ENCODE assay signal across 8 mouse cellular contexts in the genomic region with DNA sequence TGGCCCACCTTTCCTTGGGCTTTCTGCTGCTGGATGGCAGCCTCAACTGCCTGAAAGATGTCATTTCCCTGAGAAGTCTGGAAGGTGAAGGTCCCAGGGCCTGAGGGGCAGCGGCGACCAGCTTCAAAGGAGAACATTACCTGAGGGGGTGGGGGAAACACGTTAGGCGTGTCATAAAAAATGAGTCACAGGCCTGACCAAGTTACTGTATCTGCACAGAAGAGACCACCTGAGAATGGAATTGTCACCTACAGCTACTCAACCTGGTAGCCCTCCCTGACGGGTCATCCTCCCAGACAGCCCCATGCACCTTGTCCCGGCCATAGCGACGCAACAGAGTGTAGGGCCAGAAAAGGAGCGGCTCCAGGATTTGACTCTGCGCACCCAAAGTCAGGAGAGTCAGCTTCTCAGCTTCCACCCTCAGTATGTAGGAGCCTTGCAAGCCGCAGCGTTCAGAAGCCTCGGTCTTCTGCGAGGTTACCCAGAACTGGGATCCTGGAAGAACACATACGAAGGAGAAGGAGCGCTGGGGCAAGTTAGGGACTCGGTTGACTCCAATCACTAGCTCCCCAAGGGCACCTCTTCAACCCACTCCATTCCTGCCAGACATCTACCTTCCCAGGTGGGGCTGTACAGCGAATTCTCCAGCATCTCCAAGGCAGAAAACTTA. TPM values are rescaled to one million over a fixed set of nuclear protein-coding genes. Genes with fewer than 3 reads are reported as not detected.
A peak's percentile ranks its signal among the peaks of the same experiment; 100 is the strongest.
DNase-seq lines count a peak whose midpoint lies in the region; ATAC-seq and TF ChIP-seq lines count a peak whose summit lies in the region.
"Had no signal": no experiment of that assay in that cellular context is flagged by ENCODE, and none has a peak within 500 bp of the region (broad histone marks: within the 10 kb centered on the region; RNA-seq: fewer than 3 reads in every experiment).

No protein-coding gene starts in this region.

- TF ChIP-seq POLR2A in spleen, adult 2 months (IDR thresholded peaks at IDR 0.05; ENCODE audit: low read depth, low read length) = no peak

- no peak for ATAC-seq in forebrain, embryonic 14.5 days
- no peak for ATAC-seq in liver, embryonic 12.5 days

- peaks cover 13% of the 10 kb centered on the region for H3K36me3 ChIP-seq in spleen, adult 2 months (ENCODE audit: control insufficient read depth, insufficient read depth, low read length)
- H3K36me3 ChIP-seq in forebrain, embryonic 14.5 days (ENCODE audit: control insufficient read depth, insufficient read depth, low read length) = no peaks in the 10 kb centered on the region
- H3K36me3 ChIP-seq in liver, embryonic 12.5 days = peaks cover 28% of the 10 kb centered on the region

- peak overlapping the region; percentile 85 for H3K4me2 ChIP-seq in forebrain, embryonic 14.5 days (ENCODE audit: low read length)
- H3K4me2 ChIP-seq in liver, embryonic 12.5 days = peak overlapping the region; percentile 87

- WGBS in spleen, adult 2 months = 83% methylated on average over 18 of the region's 18 CpGs
- WGBS in forebrain, embryonic 14.5 days = 24% methylated on average over 18 of the region's 18 CpGs
- WGBS in liver, embryonic 12.5 days (ENCODE audit: insufficient replicate concordance) = 53% methylated on average over 18 of the region's 18 CpGs

- H3K27ac ChIP-seq in spleen, adult 2 months (ENCODE audit: insufficient read depth, low read length) = no peak overlapping the region
- H3K27ac ChIP-seq in forebrain, embryonic 14.5 days (ENCODE audit: low read depth, low read length) = no peak overlapping the region
- H3K27ac ChIP-seq in liver, embryonic 12.5 days = peak overlapping the region; percentile 84

- H3K9me3 ChIP-seq in forebrain, embryonic 14.5 days (replicated peaks; ENCODE audit: control insufficient read depth, low read length) = no peaks in the 10 kb centered on the region
- H3K9me3 ChIP-seq in liver, embryonic 12.5 days (replicated peaks) = no peaks in the 10 kb centered on the region

- H3K4me1 ChIP-seq in spleen, adult 2 months (ENCODE audit: control insufficient read depth, insufficient read depth, insufficient read length) = peaks cover 5% of the 10 kb centered on the region; the same call in 1 of the 2 replicates
- peaks cover 10% of the 10 kb centered on the region; the same call in 1 of the 2 replicates for H3K4me1 ChIP-seq in forebrain, embryonic 14.5 days (ENCODE audit: control insufficient read depth, insufficient read depth, low read length)
- peaks cover 65% of the 10 kb centered on the region for H3K4me1 ChIP-seq in liver, embryonic 12.5 days

- peak overlapping the region; percentile 61 for H3K9ac ChIP-seq in forebrain, embryonic 14.5 days (ENCODE audit: low read length)
- H3K9ac ChIP-seq in liver, embryonic 12.5 days = peak overlapping the region; percentile 91

- DNase-seq in spleen, adult 2 months (ENCODE audit: low read depth in 1 of 2, low spot score in 2 of 2) = no peak
- no peak for DNase-seq in spleen, postnatal 10 days (ENCODE audit: low spot score in 2 of 2)
- DNase-seq in forebrain, embryonic 14.5 days (ENCODE audit: low spot score) = no peak
- no peak for DNase-seq in B cell, adult 2 months
- no peak for DNase-seq in ovary, postnatal 10 days (ENCODE audit: low spot score)
- DNase-seq in cerebellum, postnatal 25 days = no peak
- DNase-seq: adrenal gland, adult 8-10 months had no signal

- no peaks in the 10 kb centered on the region for H3K27me3 ChIP-seq in spleen, adult 2 months (ENCODE audit: control insufficient read depth, insufficient read depth, low read length)
- peaks cover 11% of the 10 kb centered on the region for H3K27me3 ChIP-seq in forebrain, embryonic 14.5 days (replicated peaks; ENCODE audit: control insufficient read depth, insufficient read depth, low read length)
- peaks cover 42% of the 10 kb centered on the region; the same call in 1 of the 2 replicates for H3K27me3 ChIP-seq in liver, embryonic 12.5 days (replicated peaks)

- no peak for TF ChIP-seq CTCF in spleen, adult 2 months (IDR thresholded peaks at IDR 0.05; ENCODE audit: extremely low read depth, insufficient read depth, insufficient read length, insufficient replicate concordance)

- H3K4me3 ChIP-seq in spleen, adult 2 months (ENCODE audit: extremely low read depth, insufficient read depth, insufficient read length) = peak overlapping the region; percentile 96
- peak overlapping the region; percentile 49 for H3K4me3 ChIP-seq in forebrain, embryonic 14.5 days (ENCODE audit: low read depth, low read length)
- peak overlapping the region; percentile 80 for H3K4me3 ChIP-seq in liver, embryonic 12.5 days

RNA-seq across cellular contexts. Expression of a gene that starts 1.2 kb away (rescaled TPM):
- polyA plus RNA-seq in spleen, adult 2 months (2012; rRNA removed) = 22.6 and 23.8 TPM in 2 replicates
- 2.6 and 3.4 TPM in 2 replicates for polyA plus RNA-seq in forebrain, embryonic 14.5 days (2014; fragmentation: Nextera tagmentation; extraction: Ambion mirVana)
- polyA plus RNA-seq in liver, embryonic 12.5 days (2016; fragmentation: Nextera tagmentation; extraction: Ambion mirVana) = 22.2 and 22.6 TPM in 2 replicates

RNA-seq across cellular contexts. Expression of a gene that starts 1.9 kb away (rescaled TPM):
- 3.1 and 3.5 TPM in 2 replicates for polyA plus RNA-seq in spleen, adult 2 months (2012; rRNA removed)
- 3.8 and 4.9 TPM in 2 replicates for polyA plus RNA-seq in forebrain, embryonic 14.5 days (2014; fragmentation: Nextera tagmentation; extraction: Ambion mirVana)
- polyA plus RNA-seq in liver, embryonic 12.5 days (2016; fragmentation: Nextera tagmentation; extraction: Ambion mirVana) = 3.1 and 3.2 TPM in 2 replicates

RNA-seq across cellular contexts. Expression of a gene that starts 22.3 kb away (rescaled TPM):
- 582 and 730 TPM in 2 replicates for polyA plus RNA-seq in spleen, adult 2 months (2012; rRNA removed)
- 101 and 107 TPM in 2 replicates for polyA plus RNA-seq in forebrain, embryonic 14.5 days (2014; fragmentation: Nextera tagmentation; extraction: Ambion mirVana)
- 215 and 233 TPM in 2 replicates for polyA plus RNA-seq in liver, embryonic 12.5 days (2016; fragmentation: Nextera tagmentation; extraction: Ambion mirVana)

RNA-seq across cellular contexts. Expression of a gene that starts 23.0 kb away (rescaled TPM):
- polyA plus RNA-seq in spleen, adult 2 months (2012; rRNA removed) = 59.1 and 69.0 TPM in 2 replicates
- polyA plus RNA-seq in forebrain, embryonic 14.5 days (2014; fragmentation: Nextera tagmentation; extraction: Ambion mirVana) = 32.6 and 32.9 TPM in 2 replicates
- polyA plus RNA-seq in liver, embryonic 12.5 days (2016; fragmentation: Nextera tagmentation; extraction: Ambion mirVana) = 147 and 154 TPM in 2 replicates

RNA-seq across cellular contexts. Expression of a gene that starts 25.6 kb away (rescaled TPM):
- 2.7 and 2.8 TPM in 2 replicates for polyA plus RNA-seq in spleen, adult 2 months (2012; rRNA removed)
- 0.33 and 0.62 TPM in 2 replicates for polyA plus RNA-seq in forebrain, embryonic 14.5 days (2014; fragmentation: Nextera tagmentation; extraction: Ambion mirVana)
- 5.0 and 5.4 TPM in 2 replicates for polyA plus RNA-seq in liver, embryonic 12.5 days (2016; fragmentation: Nextera tagmentation; extraction: Ambion mirVana)
